ENCODE assay signal across 8 mouse cellular contexts in the genomic region with DNA sequence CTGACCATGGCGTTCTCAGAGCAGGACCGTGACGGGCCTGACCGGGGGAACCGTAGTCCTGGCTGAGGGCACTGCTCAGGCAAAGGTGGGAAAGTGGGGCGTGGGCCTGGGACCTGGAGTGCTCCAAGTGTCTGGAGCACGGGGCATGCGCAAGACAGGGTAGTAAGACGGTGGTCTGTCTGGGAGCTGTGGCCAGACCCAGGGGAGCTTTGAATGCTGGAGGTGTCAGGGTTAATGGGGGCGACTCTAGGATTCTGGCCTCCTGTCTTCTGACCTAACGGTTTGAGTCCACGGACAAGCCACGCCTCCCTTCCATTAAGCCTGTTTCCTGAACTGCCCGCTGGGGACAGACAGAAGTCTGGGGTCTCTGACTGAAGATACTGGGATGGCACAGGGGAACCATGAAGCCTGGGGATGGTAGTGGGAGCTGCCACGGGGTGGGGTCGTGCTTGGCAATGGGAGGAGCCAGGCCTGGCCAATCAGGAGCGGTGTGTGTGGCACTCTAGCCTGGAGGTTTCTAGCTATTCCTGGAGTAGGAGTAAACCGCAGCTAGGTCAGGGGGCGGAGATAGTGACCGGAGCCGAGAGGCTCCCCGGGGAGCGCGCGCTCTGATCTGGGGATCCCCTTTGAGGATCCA. TPM values are rescaled to one million over a fixed set of nuclear protein-coding genes. Genes with fewer than 3 reads are reported as not detected.
A peak's percentile ranks its signal among the peaks of the same experiment; 100 is the strongest.
DNase-seq lines count a peak whose midpoint lies in the region; ATAC-seq and TF ChIP-seq lines count a peak whose summit lies in the region.

No protein-coding gene starts in this region.

- H3K27ac ChIP-seq in forebrain, embryonic 16.5 days (ENCODE audit: low read length), result no peak overlapping the region
- no peak overlapping the region for H3K27ac ChIP-seq in hindbrain, embryonic 11.5 days (ENCODE audit: low read depth, low read length)
- H3K27ac ChIP-seq in midbrain, embryonic 16.5 days (ENCODE audit: low read length), result no peak overlapping the region
- H3K27ac ChIP-seq in stomach, postnatal 0 days (replicated peaks), result peak overlapping the region; percentile 73

- WGBS in forebrain, embryonic 16.5 days, result 13% methylated on average over 25 of the region's 25 CpGs
- WGBS in hindbrain, embryonic 11.5 days, result 7% methylated on average over 25 of the region's 25 CpGs
- 10% methylated on average over 25 of the region's 25 CpGs for WGBS in midbrain, embryonic 16.5 days
- WGBS in stomach, postnatal 0 days, result 9% methylated on average over 25 of the region's 25 CpGs

- H3K36me3 ChIP-seq in forebrain, embryonic 16.5 days (ENCODE audit: control insufficient read depth, insufficient read depth), result no peaks in the 10 kb centered on the region
- no peaks in the 10 kb centered on the region for H3K36me3 ChIP-seq in hindbrain, embryonic 11.5 days (ENCODE audit: control insufficient read depth, insufficient read depth, low read length)
- no peaks in the 10 kb centered on the region for H3K36me3 ChIP-seq in midbrain, embryonic 16.5 days (ENCODE audit: control insufficient read depth, insufficient read depth, low read length)
- no peaks in the 10 kb centered on the region for H3K36me3 ChIP-seq in stomach, postnatal 0 days (ENCODE audit: control insufficient read depth, insufficient read depth, low read length)

- no peak overlapping the region for H3K9ac ChIP-seq in forebrain, embryonic 16.5 days (replicated peaks; ENCODE audit: low read depth, low read length)
- H3K9ac ChIP-seq in hindbrain, embryonic 11.5 days (ENCODE audit: low read depth, low read length), result 0 out of 2 replicates have a peak overlapping the region, but pooled peaks have one; percentile 4
- H3K9ac ChIP-seq in midbrain, embryonic 16.5 days (ENCODE audit: low read depth, low read length), result 0 out of 2 replicates have a peak overlapping the region, but pooled peaks have one; percentile 36
- H3K9ac ChIP-seq in stomach, postnatal 0 days (ENCODE audit: low read length), result 0 out of 2 replicates have a peak overlapping the region, but pooled peaks have one; percentile 23

- ATAC-seq in forebrain, embryonic 16.5 days, result 0 out of 2 replicates have a peak, but pooled peaks have one; percentile 27
- peak; percentile 38; the same call in 1 of the 2 replicates for ATAC-seq in hindbrain, embryonic 11.5 days (ENCODE audit: low FRiP score)
- ATAC-seq in midbrain, embryonic 16.5 days, result peak; percentile 44; the same call in 1 of the 2 replicates
- ATAC-seq in stomach, postnatal 0 days (ENCODE audit: low FRiP score, low TSS enrichment), result peak; percentile 45

- peak overlapping the region; percentile 63 for H3K4me2 ChIP-seq in forebrain, embryonic 16.5 days (ENCODE audit: low read length)
- peak overlapping the region; percentile 25 for H3K4me2 ChIP-seq in hindbrain, embryonic 11.5 days (replicated peaks; ENCODE audit: low read depth, low read length)
- peak overlapping the region; percentile 86 for H3K4me2 ChIP-seq in midbrain, embryonic 16.5 days (ENCODE audit: low read length)
- H3K4me2 ChIP-seq in stomach, postnatal 0 days (replicated peaks; ENCODE audit: low read depth), result peak overlapping the region; percentile 82

- no peaks in the 10 kb centered on the region for H3K9me3 ChIP-seq in forebrain, embryonic 16.5 days (ENCODE audit: control insufficient read depth, low read length)
- H3K9me3 ChIP-seq in hindbrain, embryonic 11.5 days (ENCODE audit: control insufficient read depth, low read length), result no peaks in the 10 kb centered on the region
- no peaks in the 10 kb centered on the region for H3K9me3 ChIP-seq in midbrain, embryonic 16.5 days (replicated peaks; ENCODE audit: control insufficient read depth, low read length, poor library complexity, severe bottlenecking)
- H3K9me3 ChIP-seq in stomach, postnatal 0 days (ENCODE audit: control insufficient read depth, low read length), result no peaks in the 10 kb centered on the region

- H3K4me3 ChIP-seq in forebrain, embryonic 16.5 days (replicated peaks; ENCODE audit: low read length), result peak overlapping the region; percentile 14; the same call in 1 of the 2 replicates
- H3K4me3 ChIP-seq in hindbrain, embryonic 11.5 days (ENCODE audit: low read depth, low read length), result 0 out of 2 replicates have a peak overlapping the region, but pooled peaks have one; percentile 12
- peak overlapping the region; percentile 68 for H3K4me3 ChIP-seq in midbrain, embryonic 16.5 days (ENCODE audit: low read depth, low read length)
- peak overlapping the region; percentile 70 for H3K4me3 ChIP-seq in stomach, postnatal 0 days (ENCODE audit: low read depth, low read length)

- no peak for TF ChIP-seq EP300 in stomach, postnatal 0 days (optimal IDR thresholded peaks at IDR 0.05)

- DNase-seq in right cerebral cortex, adult 18-20 months, result peak; percentile 53
- no peak for DNase-seq in right cerebral cortex, postnatal 4 days
- DNase-seq in c-Kit-positive CD71-positive TER-119-negative erythroid progenitor cells, embryonic 14.5 days (ENCODE audit: low read depth), result peak; percentile 80
- DNase-seq in hindbrain, embryonic 11.5 days (ENCODE audit: low spot score), result peak; percentile 61
- peak; percentile 88 for DNase-seq in liver
- peak; percentile 57 for DNase-seq in stomach, postnatal 0 days (ENCODE audit: low spot score)

- H3K27me3 ChIP-seq in forebrain, embryonic 16.5 days (replicated peaks; ENCODE audit: control insufficient read depth, insufficient read depth, low read length), result 0 out of 2 replicates have a peak, but pooled peaks cover 2% of the 10 kb centered on the region
- peaks cover 4% of the 10 kb centered on the region; the same call in 1 of the 2 replicates for H3K27me3 ChIP-seq in hindbrain, embryonic 11.5 days (ENCODE audit: control insufficient read depth, insufficient read depth, low read length)
- H3K27me3 ChIP-seq in midbrain, embryonic 16.5 days (ENCODE audit: control insufficient read depth, insufficient read depth, low read depth, low read length), result peaks cover 3% of the 10 kb centered on the region; the same call in 1 of the 2 replicates
- no peaks in the 10 kb centered on the region for H3K27me3 ChIP-seq in stomach, postnatal 0 days (ENCODE audit: control insufficient read depth, insufficient read depth, low read length)

- TF ChIP-seq CTCF in stomach, postnatal 0 days (IDR thresholded peaks at IDR 0.05; ENCODE audit: low read depth), result 0 out of 2 replicates have a peak, but pooled peaks have one; percentile 8

- H3K4me1 ChIP-seq in forebrain, embryonic 16.5 days (replicated peaks; ENCODE audit: control insufficient read depth, insufficient read depth, low read length), result peaks cover 20% of the 10 kb centered on the region
- H3K4me1 ChIP-seq in hindbrain, embryonic 11.5 days (replicated peaks; ENCODE audit: control insufficient read depth, insufficient read depth, low read length), result peaks cover 7% of the 10 kb centered on the region; the same call in 1 of the 2 replicates
- H3K4me1 ChIP-seq in midbrain, embryonic 16.5 days (ENCODE audit: control insufficient read depth, insufficient read depth, low read length), result peaks cover 23% of the 10 kb centered on the region
- peaks cover 6% of the 10 kb centered on the region; the same call in 1 of the 2 replicates for H3K4me1 ChIP-seq in stomach, postnatal 0 days (replicated peaks; ENCODE audit: control insufficient read depth, insufficient read depth)

RNA-seq across cellular contexts. Expression of gene St6galnac6, which starts 8.8 kb away (rescaled TPM):
- 18.3 and 21.6 TPM in 2 replicates for polyA plus RNA-seq in forebrain, embryonic 16.5 days (2015; fragmentation: Nextera tagmentation; extraction: Ambion mirVana)
- polyA plus RNA-seq in hindbrain, embryonic 11.5 days (2014; fragmentation: Nextera tagmentation; extraction: Ambion mirVana), result 3.2 and 5.0 TPM in 2 replicates
- polyA plus RNA-seq in midbrain, embryonic 16.5 days (2015; fragmentation: Nextera tagmentation; extraction: Ambion mirVana), result 26.5 and 36.4 TPM in 2 replicates
- 9.1 and 11.3 TPM in 2 replicates for polyA plus RNA-seq in stomach, postnatal 0 days (2015; fragmentation: Nextera tagmentation; extraction: Ambion mirVana)

RNA-seq across cellular contexts. Expression of gene Ak1, which starts 13.3 kb away (rescaled TPM):
- 83.8 and 91.2 TPM in 2 replicates for polyA plus RNA-seq in forebrain, embryonic 16.5 days (2015; fragmentation: Nextera tagmentation; extraction: Ambion mirVana)
- 23.4 and 23.9 TPM in 2 replicates for polyA plus RNA-seq in hindbrain, embryonic 11.5 days (2014; fragmentation: Nextera tagmentation; extraction: Ambion mirVana)
- 107 and 108 TPM in 2 replicates for polyA plus RNA-seq in midbrain, embryonic 16.5 days (2015; fragmentation: Nextera tagmentation; extraction: Ambion mirVana)
- 21.8 and 26.1 TPM in 2 replicates for polyA plus RNA-seq in stomach, postnatal 0 days (2015; fragmentation: Nextera tagmentation; extraction: Ambion mirVana)

RNA-seq across cellular contexts. Expression of gene St6galnac4, which starts 21.4 kb away (rescaled TPM):
- polyA plus RNA-seq in forebrain, embryonic 16.5 days (2015; fragmentation: Nextera tagmentation; extraction: Ambion mirVana), result 27.4 and 29.6 TPM in 2 replicates
- 12.9 and 13.4 TPM in 2 replicates for polyA plus RNA-seq in hindbrain, embryonic 11.5 days (2014; fragmentation: Nextera tagmentation; extraction: Ambion mirVana)
- polyA plus RNA-seq in midbrain, embryonic 16.5 days (2015; fragmentation: Nextera tagmentation; extraction: Ambion mirVana), result 33.4 and 39.0 TPM in 2 replicates
- polyA plus RNA-seq in stomach, postnatal 0 days (2015; fragmentation: Nextera tagmentation; extraction: Ambion mirVana), result 7.4 and 7.7 TPM in 2 replicates

RNA-seq across cellular contexts. Expression of gene 9430097D07Rik, which starts 32.8 kb away (rescaled TPM):
- 0.42 and 0.60 TPM in 2 replicates for polyA plus RNA-seq in forebrain, embryonic 16.5 days (2015; fragmentation: Nextera tagmentation; extraction: Ambion mirVana)
- polyA plus RNA-seq in hindbrain, embryonic 11.5 days (2014; fragmentation: Nextera tagmentation; extraction: Ambion mirVana), result 0.37 and 0.42 TPM in 2 replicates
- polyA plus RNA-seq in midbrain, embryonic 16.5 days (2015; fragmentation: Nextera tagmentation; extraction: Ambion mirVana), result 0.52 and 1.1 TPM in 2 replicates
- not detected in 2 replicates for polyA plus RNA-seq in stomach, postnatal 0 days (2015; fragmentation: Nextera tagmentation; extraction: Ambion mirVana)

RNA-seq across cellular contexts. Expression of gene Pip5kl1, which starts 33.7 kb away (rescaled TPM):
- 3.9 and 6.8 TPM in 2 replicates for polyA plus RNA-seq in forebrain, embryonic 16.5 days (2015; fragmentation: Nextera tagmentation; extraction: Ambion mirVana)
- 2.1 and 2.6 TPM in 2 replicates for polyA plus RNA-seq in hindbrain, embryonic 11.5 days (2014; fragmentation: Nextera tagmentation; extraction: Ambion mirVana)
- polyA plus RNA-seq in midbrain, embryonic 16.5 days (2015; fragmentation: Nextera tagmentation; extraction: Ambion mirVana), result 14.5 and 17.1 TPM in 2 replicates
- polyA plus RNA-seq in stomach, postnatal 0 days (2015; fragmentation: Nextera tagmentation; extraction: Ambion mirVana), result 0.08 and 0.18 TPM in 2 replicates

Comparison
In these comparisons a context has a peak if more than half of its experiments do, and no peak if none do; other contexts are left out.
1. H3K4me2 ChIP-seq: peak in every context shown above with its lines; median percentile 86 in midbrain, embryonic 16.5 days; 82 in stomach, postnatal 0 days; 63 in forebrain, embryonic 16.5 days; 25 in hindbrain, embryonic 11.5 days.
2. H3K4me3 ChIP-seq: peak in every context shown above with its lines; median percentile 70 in stomach, postnatal 0 days; 68 in midbrain, embryonic 16.5 days; 14 in forebrain, embryonic 16.5 days; 12 in hindbrain, embryonic 11.5 days.